Mouse (Mus musculus): ENCODE measurements at regions not wholly inside any gene's neighbourhood (a gene's known extent, or its start where the extent isn't known, plus 50 kb on each side); places are given as distances from the start of the nearest gene placed in this dataset.
A peak's percentile ranks its signal among the peaks of the same experiment; 100 is the strongest.

DNA sequence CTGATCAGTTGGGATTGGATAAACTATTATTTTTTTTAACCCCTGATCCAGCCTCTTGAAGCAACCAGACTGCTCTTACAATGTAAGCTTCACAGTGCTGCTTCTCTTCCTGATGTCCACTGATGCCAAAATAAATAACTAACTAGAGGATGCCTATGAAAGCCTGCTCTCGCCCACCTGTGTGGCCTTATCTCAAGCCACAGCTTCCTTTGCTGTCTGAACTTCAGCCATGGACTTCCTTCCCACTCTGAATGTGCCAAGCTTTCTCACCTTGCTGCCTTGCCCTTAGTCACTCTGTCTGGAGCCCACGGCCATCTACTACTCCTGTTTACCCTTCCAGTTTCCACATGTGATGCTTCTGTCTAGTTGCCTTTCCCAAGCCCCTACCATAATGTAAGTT, 559.6 kb downstream of the Dhx35 start:
- peak in 1 of 2 experiments; percentile 37 for DNase-seq

DNA sequence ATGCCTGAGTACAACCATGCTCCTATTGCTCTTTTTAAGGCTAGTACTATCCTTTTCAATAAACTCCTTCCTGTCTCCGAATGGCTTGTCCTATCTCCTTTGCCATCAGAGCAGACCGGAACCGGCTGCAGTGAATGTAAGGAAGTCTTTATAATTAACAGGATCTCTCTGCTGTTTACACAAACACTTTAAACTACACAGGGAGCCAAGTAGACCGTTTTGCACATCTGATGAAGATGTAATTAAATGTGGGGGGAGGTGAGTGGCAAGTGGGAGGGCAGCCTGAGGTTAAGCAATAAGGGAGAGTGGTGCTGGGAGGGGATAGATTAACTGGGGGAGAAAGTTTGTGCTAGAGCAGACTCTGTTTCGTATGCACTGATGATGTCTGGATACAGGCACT, 561.9 kb downstream of the Dhx35 start:
- peak; percentile 14 to 41 for DNase-seq

DNA sequence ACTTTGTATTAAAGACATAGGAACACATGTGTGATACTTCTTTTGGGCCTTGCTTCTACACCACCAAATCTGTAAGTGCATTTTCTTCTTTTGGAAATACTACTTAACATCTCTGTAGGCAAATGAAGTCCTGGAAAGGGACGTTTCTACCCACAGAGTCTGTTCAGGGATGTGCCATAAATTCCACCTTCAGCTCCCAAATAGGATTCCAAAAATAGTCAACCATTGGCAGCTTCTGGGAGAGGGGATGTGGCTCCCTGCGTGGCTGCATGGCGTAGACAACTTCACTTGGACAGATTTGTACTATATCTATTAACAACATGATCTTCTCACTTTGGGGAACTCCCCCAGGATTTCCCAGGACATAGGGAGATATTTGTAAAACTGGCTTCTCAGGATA, 566.8 kb downstream of the Dhx35 start:
- DNase-seq, result no peak

- DNase-seq, result no peak
Measured at GRCm38 (mm10) chr2:159392865-159393264, 598.3 kb downstream of the Dhx35 start.

DNA sequence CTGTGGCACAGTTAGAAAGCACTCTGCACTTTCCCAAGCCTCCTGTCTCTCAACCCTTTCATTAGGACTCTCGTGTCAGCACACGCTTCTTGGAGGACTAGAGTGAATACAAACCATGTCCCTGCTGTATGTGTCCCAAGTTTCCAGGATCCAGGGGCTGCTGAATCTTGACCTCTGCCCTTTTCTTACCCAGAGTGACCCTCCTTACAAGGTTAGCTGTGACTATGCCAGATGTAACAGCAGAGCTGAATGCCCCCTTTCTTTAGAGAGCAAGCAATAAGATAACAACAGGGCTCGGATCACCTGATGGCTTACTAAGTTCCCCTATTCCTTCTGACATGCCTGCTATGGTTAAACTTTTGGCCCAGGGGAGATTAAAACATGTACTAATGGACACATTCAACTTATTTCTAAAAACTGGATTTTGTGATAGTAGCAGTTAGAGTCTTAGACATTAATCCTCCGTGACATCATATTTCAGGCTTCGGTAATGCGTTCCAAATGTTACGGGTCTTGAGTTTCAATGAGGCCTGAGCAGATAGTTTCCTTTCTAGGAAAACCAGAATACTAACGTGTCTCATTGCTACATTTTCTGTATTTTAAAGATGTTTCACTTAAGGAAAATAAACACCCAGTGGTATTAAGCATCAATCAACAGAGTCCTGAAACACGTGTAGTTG, 607.0 kb downstream of the Dhx35 start:
- DNase-seq, result no peak

DNA sequence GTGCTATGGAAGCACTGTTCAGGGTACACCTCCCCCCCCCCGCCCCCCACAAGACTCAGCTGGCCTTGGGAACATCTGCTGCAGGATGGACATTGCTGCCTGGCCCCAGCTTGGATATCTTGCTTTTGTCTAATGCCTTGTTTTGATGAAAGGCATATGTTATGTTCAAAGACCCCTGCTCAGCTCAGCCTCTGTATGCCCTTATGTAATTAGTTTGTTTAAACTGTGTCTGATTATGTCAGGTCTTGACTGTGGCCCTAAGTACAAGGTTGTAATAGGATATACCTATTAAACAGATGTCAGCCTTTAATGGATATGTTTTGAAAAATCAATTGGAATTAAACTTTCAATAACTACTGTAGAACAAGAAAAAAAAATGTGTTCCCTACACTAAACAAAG, 610.3 kb downstream of the Dhx35 start:
- no peak for DNase-seq

DNA sequence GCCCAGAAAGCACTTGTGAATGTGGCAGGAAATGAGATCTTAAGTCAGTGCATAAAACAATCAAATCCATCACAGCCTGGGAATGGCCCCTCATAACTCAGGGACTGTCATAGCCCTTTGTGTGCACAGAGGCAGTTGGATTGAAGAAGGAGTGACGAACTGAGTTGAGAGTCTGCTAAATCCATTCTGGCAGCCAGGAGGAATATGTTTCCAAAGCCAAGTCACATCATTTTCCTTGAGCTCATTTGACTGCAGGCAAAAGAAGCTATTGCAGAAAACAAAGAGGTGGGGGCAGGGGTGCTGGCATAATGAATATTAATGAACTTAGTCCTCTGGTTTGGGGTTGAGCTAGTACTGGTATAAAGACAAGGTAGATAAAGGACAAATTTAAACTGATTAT, 620.0 kb downstream of the Dhx35 start:
- no peak for DNase-seq

DNA sequence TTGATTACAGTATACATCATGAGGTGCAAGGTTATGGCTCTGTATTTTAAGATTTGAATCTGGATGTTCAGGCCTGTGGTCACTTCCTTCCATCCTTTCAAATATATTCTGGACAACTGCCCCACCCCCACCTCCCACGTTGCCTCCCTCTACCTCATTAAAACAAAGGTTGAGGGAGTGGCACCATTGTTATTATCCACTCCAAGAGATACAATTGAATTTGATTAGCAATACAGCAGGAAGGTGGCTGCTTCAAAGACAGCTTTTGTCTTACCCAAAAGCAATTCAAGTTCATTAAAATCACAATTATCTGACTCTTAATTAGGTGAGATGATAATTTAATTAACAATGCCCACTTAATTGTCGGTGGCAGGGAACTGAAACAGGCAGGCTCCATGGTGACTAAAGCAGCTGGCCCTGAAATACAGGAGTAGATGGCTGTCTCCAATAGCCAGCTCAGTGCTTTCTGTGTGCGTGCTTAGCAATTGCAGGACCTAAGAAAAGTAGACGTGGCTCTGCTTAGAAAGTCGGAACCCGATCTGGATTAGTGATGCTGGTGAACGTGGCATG, 623.8 kb downstream of the Dhx35 start:
- no peak for DNase-seq

DNA sequence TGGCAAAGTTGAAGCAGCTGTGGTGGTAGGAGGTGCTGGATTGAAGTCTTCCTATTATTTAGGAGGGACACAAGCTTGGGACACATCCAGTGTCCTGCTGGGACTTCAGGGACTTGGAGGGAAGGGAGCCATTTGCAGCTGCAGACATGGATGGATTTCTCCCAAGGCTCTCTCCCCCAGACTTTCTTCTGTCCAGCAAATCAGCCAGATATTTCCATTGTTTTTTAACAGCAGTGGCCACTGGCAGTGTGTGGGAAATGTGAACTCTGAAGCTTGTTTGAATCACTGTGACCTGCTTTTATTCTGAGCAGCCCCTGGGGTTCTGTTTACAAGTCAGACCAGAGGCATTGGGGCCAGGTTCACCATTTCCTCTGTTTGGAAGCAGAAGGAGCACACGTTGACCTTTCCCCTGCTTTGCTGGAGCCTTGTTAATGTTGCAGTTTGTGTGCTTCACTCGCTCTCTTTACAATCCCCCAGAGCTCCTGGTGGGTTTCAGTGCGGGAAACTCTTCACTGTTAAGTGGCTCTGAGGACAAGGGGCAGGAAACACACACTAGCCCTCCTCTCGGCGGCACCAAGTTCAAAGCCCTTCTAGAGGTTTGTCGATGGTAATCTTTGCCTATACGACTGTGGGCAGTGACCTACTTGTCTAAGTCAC, 627.8 kb downstream of the Dhx35 start:
- peak; percentile 64 to 76 for DNase-seq

GRCm38 (mm10) chr2:159428201-159428600, 633.6 kb downstream of the Dhx35 start:
- no peak for DNase-seq

DNA sequence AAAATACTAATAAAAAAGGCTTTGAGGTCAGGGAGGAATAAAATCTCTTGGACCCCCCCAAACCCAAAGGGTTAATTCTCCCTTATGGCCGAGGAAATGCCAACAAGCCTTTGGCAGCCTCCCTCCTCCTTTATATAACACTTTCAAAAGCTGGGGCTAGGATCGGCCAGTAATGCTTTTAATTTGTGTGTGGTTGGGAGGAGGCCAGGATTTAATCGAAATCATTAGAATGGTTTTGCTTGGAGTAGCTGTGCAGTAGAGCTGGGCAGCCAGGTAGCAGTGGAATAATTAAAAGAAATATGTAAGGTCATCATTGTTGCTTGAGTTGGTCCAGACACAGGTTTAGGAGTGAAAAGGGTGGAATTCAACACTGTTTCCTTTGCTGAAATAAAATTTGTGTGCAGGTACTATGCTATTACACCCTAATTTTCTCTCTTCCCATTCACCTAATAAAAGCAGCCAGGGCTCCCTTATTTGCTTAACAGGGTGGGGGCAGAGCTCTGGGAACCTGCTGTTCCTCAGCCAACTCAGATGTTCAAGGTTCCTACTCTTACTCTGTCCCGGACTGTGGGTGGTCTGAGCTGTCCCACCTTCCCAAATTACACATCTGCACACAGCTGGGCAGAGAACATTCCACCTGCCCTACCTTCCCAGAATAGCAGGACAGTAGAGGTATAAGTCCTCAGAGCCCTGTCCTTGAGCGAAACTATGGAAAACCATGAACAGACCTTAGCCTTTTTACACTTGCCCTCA, 636.1 kb downstream of the Dhx35 start:
- no peak for DNase-seq

DNA sequence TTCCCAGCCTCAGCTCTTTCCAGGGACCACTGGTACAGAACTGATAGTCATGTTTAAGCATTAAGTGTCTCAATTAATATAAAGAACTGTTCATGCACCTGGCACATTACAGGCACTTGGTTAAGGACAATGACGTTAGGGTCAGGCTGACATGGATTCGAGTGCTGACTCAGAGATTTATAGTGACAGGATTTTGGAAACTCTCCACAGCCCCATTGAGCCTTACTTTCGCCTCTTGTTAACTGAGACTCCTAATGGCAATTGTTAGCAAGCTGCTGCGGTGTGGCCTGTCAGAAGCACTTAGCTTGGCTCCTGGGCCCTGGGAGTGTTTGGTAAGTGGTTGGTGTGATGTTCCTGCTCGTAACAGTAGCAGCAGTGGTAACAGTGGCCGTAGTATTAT, 644.4 kb downstream of the Dhx35 start:
- DNase-seq, result no peak

DNA sequence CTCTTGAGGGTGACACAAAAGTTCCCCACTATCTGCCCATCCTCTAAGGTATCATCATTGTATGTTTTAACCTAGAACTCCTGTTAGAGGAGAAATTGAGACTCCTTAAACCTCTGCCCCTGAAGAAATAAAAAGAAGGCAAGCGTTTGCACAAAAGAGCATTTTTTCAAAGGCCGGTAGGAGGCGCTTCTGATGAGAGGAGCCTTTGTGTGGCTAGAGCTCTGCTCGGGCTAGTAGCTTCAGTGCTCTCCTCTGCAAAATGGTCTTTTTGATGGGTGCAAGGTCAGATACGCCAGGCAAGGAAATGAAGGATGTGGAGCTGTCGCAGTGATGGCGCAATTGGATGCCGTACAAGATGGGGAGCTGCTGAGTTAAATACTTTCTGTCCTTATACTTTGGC, 649.0 kb downstream of the Dhx35 start:
- peak; percentile 24 to 60 for DNase-seq

DNA sequence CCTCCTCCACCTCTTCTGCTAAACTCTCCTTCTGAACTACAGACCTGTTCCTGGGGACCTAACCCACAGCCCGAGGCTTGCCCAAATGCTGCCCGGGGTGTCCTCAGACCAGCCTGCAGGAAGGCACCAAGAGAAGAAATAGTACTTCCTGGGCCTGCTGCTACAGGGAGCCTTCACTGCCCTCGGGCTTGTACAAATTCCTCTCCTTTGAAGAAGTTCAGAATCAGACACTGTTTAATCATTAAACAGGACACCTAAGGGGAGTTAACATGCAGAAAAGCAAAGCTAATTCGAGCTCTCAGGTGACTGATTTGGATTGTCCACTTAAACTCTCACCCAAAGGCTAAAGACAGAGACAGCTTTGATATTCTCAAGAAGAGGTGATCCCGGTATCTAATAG, 651.8 kb downstream of the Dhx35 start:
- DNase-seq, result no peak

GRCm38 (mm10) chr2:159446886-159447285, 652.3 kb downstream of the Dhx35 start:
- no peak for DNase-seq

GRCm38 (mm10) chr2:159448976-159449375, 654.4 kb downstream of the Dhx35 start:
- DNase-seq, result no peak

DNA sequence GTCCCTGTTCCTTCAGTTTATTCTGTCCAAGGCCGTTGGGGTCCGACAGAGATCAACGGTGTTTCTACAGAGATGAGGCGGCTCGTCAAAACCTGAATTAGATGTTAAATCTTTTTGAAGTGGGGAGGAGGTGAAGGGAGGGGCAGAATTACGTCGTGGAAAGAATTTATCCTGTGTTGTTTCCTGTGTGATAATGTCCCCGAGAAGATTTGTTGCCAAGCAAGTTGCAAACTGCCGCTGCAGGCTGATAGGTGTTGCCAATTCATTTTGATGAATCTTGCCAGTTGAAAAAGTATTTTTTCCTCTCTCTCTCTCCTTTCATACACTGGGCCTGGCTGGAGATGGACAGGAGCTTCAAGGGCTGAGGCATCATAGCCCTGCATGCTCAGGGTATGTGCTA, 656.8 kb downstream of the Dhx35 start:
- DNase-seq, result peak; percentile 5 to 16

GRCm38 (mm10) chr2:159481399-159482080, 686.9 kb downstream of the Dhx35 start:
- DNase-seq, result peak; percentile 17 to 33

GRCm38 (mm10) chr2:159491090-159491489, 696.5 kb downstream of the Dhx35 start:
- DNase-seq, result peak; percentile 70 to 81

DNA sequence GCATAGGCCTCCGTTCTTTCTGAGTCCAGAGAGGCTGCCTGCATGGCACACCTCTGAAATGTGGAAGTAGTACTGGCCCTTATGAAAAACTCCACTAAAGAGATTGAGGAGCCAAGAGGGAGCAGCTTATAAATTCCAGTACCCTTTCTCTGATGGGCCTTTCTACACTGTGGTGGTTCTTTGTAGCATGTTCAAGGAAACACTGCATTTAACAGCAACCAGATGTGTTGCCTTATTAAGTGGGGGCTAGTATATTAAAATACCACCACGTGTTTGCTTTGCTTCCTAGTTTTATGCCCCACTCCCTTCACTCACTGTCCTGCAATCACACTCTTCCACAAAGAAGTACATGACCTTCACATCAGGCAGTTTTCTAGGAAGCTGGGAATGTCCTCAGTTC, 704.1 kb downstream of the Dhx35 start:
- no peak for DNase-seq

DNA sequence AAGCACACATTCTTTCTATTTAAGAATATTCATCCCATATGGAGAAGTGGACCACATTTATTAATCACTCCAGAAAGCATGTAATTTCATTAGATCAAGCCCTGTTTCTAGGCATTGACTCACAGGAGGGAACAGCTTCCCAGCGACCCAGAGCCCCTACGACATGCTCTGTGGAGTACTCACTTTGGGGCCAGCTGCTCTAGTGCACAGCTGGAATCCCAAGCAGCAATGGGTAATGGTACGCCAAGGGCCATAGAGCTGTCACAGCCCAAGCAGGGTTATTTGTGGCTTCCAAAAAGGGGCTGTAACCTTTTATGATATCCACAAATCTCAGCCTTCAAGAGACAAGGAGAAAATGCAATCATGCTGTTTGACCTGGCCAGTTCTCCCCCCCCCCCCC, 706.4 kb downstream of the Dhx35 start:
- DNase-seq, result no peak

DNA sequence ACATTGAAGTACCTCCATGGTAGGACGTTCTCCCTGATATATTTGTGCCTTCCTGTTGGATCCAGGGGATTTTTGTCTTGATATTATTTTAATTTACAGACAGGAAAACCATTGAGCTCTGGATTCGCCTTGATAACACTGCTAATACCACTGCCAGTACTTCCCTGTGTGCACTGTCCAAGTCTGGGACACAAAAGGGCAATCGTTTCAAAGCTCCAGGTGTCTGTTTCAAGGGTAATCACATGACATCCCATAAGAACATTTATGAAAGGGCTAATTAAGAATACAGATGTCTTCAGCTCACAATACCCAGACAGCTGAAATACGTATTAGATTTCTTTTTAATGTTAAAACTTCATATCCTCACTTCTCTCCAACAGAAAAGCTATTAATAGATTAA, 724.5 kb downstream of the Dhx35 start:
- DNase-seq, result peak in 1 of 2 experiments; percentile 60

GRCm38 (mm10) chr2:159523739-159524138, 729.1 kb downstream of the Dhx35 start:
- no peak for DNase-seq
